Mouse (Mus musculus) thymus, postnatal 0 days (tissue): ENCODE results near the gene Gpr180. TPM values are rescaled to one million over a fixed set of nuclear protein-coding genes. Genes with fewer than 3 reads are reported as not detected.
"Not testable (repeated sequence)": the region's sequence is repeated elsewhere in the genome, so short reads cannot be mapped to it uniquely, and the experiment has no call there.

Source experiments
- DNase-seq: peaks from one replicate; pipeline ENCODE4 v3.0.0-alpha.2; 2015; ENCODE audit warnings: low spot score
- polyA plus RNA-seq: library from polyadenylated mRNA; unstranded; fragments of >200 nt; fragmentation: Nextera tagmentation; extraction: Ambion mirVana; gene quantifications from 2 replicates; pipeline ENCODE4 v1.2.1, GENCODE M21; 2015

The Gpr180 gene
- polyA plus RNA-seq, result 21.7 and 23.1 TPM in 2 replicates

DNA sequence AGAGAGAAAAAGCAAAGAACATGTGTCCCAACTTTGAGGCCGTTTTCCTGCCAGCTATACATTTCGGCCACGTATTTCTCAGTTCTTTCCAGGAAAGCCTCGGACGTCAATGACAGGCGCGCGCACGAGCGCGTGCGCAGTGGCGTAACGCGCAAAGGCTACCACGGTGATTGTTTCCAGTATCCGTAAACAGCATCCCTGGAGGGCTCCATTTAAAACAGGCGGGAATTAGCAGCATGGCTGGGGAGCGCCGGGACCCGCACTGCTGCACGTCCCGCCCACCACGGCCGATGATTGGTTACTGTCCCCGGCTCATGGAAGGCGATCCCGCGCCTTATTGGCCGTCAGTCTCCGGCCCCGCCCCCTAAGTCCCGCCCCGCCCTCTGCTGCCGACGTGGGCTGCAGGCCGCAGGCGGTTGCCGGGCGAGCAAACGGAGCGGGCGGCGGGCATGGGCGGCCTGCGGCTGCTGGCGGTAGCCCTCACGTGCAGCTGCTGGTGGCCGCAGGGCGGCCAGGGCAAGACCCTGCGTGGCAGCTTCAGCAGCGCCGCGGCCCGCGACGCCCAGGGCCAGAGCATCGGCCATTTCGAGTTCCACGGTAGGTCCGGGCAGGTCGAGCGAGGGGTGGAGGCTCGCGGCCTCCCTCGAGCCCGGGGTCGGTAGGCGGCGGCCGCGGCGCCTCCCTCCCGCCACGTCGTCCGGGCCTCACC lies at the start of gene Gpr180:
Gene Gpr180 (plus strand): TSS at position 415 of the 709 bp plus-strand sequence.
- DNase-seq, result peak; percentile 95

DNA sequence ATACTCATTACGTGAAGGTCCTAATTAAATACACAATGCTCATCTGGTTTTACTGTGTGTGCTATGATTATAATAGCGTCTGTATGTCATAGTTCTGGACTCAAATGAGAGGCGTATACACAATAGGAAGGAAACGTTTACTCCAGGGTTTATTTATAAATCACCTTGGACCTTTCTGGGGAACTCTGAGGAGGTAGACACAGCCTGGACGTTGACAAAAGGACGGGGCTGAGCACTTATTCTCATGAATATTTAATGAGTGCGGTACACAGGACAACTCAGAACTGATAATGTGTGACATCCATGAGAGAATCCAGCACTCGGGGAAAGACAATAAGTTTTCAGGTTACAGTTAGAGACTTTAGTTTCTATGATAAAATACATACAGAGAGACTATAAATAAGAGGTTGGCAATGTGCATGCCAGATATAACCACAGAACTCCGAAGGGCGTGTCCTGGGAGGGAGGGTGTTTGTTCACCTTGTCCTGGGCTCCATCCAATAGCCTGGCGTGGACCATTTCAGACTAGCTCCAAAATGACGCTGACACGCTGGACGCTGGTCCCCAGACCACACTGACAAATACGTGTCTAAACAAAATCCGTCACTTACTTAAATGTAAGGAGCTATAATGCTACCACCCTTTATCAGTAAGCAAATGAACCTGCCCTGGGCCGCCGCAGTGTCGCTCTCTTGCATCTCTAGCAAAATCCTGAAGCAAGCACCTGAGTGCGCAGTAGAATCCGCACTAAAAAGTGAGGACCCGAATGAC lies 48.3 kb upstream of the Gpr180 start:
- no peak for DNase-seq

GRCm38 (mm10) chr14:118089215-118089805 lies 47.6 kb upstream of the Gpr180 start:
- DNase-seq, result peak; percentile 90

GRCm38 (mm10) chr14:118089806-118090392 lies 47.1 kb upstream of the Gpr180 start:
- DNase-seq, result no peak

- no peak for DNase-seq
These were observed 38.7 kb upstream of the Gpr180 start for GRCm38 (mm10) chr14:118098265-118098664.

- DNase-seq, result no peak
These were observed 35.5 kb upstream of the Gpr180 start for GRCm38 (mm10) chr14:118101227-118101990.

DNA sequence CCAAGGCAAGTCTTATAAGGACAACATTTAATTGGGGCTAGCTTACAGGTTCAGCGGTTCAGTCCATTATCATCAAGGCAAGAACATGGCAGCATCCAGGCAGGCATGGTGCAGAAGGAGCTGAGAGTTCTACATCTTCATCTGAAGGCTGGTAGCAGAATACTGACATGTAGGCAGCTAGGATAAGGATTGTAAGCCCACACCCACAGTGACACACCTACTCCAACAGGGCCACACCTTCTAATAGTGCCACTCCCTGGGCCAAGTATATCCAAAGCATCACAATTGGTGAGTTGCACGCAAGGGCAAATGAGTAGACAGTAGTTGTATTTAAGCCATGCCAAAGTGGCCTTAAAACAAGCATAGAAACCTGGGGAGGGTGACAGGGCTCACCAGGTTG lies 29.5 kb upstream of the Gpr180 start:
- DNase-seq, result not testable (repeated sequence)

GRCm38 (mm10) chr14:118113116-118113515 lies 23.8 kb upstream of the Gpr180 start:
- DNase-seq, result no peak

- DNase-seq, result no peak
These were observed 12.8 kb upstream of the Gpr180 start for GRCm38 (mm10) chr14:118124129-118124528.

- no peak for DNase-seq
These were observed 12.2 kb upstream of the Gpr180 start for GRCm38 (mm10) chr14:118124771-118125170.

DNA sequence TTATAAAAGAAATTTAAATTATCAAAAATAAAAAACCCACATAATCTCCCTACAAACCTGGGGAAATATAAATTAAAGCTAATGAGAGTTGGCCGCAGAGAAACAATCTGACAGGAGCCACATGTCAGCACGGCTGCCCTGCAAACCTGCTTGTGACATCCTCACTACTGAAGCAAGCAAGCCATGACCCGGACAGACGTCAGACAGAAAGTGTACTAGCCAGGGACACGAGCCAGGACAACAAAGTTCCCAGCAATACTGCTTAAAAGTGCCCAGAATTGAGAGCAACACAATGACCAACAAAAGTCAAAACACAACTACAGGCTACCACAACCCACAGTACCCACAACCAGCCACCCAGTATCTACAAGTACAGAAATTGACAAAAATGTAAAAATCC lies 10.7 kb upstream of the Gpr180 start:
- no peak for DNase-seq

- no peak for DNase-seq
These were observed 5.5 kb upstream of the Gpr180 start for GRCm38 (mm10) chr14:118131472-118131871.

DNA sequence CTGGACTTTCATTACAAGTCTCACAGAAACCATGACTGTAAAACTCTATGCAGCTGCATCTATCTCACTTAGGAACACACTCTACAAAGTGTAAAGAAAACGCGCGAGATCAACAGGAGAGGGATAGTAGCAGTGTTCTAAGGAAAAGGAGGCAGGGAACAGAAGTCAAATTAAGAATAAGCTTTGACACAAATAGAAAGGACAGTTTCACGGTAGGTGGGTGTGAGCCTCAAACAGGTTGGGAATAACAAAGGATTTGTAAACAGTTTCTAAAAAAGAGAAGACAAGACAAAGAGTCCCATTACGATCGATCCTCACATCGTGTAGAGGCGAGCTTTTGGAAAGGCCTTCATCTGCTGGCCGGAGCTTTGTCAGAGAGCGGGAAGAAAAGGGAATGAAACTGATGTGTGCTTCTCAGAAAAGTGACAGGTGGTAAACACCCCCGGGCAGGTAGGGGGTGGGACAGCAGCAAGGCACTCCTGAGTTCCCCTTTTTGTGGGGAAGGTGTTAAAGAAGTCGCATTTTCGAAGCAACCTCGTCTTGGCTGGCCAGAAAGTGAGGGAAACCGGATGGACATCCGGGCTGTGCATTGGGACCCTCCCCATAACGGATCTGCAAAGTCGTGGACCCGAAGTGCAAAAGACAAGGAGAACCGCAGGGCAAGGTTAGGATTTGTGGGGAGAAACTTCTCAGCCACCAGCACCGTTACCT lies 4.9 kb upstream of the Gpr180 start:
- DNase-seq, result no peak

GRCm38 (mm10) chr14:118132642-118132977 lies 4.3 kb upstream of the Gpr180 start, which contains the start of gene Tgds:
Gene Tgds (minus strand): TSS chr14:118132755.
- DNase-seq, result peak; percentile 99

- DNase-seq, result peak; percentile 44
These were observed 529 bp downstream of the Gpr180 start for GRCm38 (mm10) chr14:118137487-118137886.

DNA sequence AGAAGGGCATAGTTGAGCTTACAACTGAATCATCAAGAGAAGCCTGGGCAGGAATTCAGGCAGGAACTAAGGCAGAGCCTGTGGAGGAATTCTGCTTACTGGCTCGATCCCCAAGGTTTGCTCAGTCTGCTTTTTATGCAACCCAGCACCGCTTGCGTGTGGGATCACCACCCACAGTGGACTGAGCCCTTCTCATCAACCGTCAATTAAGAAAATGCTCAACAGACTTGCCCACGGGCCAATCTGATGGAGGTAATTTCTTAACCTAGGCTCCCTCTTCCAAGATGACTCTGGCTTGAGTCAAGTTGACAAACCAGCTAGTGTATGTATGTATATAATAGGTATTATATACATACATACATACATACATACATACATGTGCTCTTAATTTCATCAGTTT lies 5.3 kb downstream of the Gpr180 start:
- no peak for DNase-seq

DNA sequence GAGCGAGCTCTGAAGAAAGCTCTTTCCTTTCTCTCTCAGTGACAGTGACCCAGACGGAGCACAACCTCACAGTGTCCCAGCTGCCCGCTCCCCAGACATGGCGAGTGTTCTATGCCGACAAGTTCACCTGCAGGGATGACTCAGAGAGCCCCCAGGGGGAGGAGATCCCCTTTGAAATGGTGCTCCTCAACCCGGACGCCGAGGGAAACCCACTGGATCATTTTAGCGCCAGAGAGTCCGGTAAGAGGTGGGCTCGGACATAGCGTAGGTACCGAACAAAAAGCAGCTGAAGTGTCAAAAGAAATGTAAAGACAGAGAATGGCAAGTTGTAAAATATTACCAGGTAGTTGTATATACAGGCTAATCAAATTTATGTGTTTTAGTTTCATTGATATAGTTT lies 11.1 kb downstream of the Gpr180 start:
- DNase-seq, result no peak

GRCm38 (mm10) chr14:118148554-118148953 lies 11.6 kb downstream of the Gpr180 start:
- DNase-seq, result no peak

- no peak for DNase-seq
These were observed 13.9 kb downstream of the Gpr180 start for GRCm38 (mm10) chr14:118150656-118151551.
